Mouse (Mus musculus) C2C12 (cell line): ENCODE measurements around the gene Ttc30b. TPM values are rescaled to one million over a fixed set of nuclear protein-coding genes. Genes with fewer than 3 reads are reported as not detected.

Experiments used
- H3K27me3 ChIP-seq: one replicate; pipeline ENCODE4 v1.6.1; 2011; ENCODE audit not compliant: control insufficient read depth, insufficient read depth, insufficient read length
- H3K36me3 ChIP-seq: one replicate; pipeline ENCODE4 v1.6.1; 2011; ENCODE audit not compliant: control insufficient read depth, insufficient read depth
- H3K4me3 ChIP-seq: one replicate; pipeline ENCODE4 v1.5.1; 2011; ENCODE audit warnings: mild to moderate bottlenecking, control low read depth; ENCODE audit not compliant: poor library complexity, insufficient read depth, severe bottlenecking
- H3K79me2 ChIP-seq: one replicate; pipeline ENCODE4 v1.6.1; 2011; ENCODE audit not compliant: control insufficient read depth, insufficient read depth
- H3K79me3 ChIP-seq: one replicate; pipeline ENCODE4 v1.6.1; 2011; ENCODE audit warnings: low read depth, control low read depth
- H3ac ChIP-seq: one replicate; pipeline ENCODE3; 2011; ENCODE audit warnings: low read depth; ENCODE audit not compliant: control insufficient read depth, insufficient read length
- CEBPB ChIP-seq: IDR thresholded peaks from one replicate; pipeline ENCODE4 v1.6.1; 2011; ENCODE audit warnings: low read depth, mild to moderate bottlenecking, control low read depth, moderate library complexity
- CTCF ChIP-seq: IDR thresholded peaks from one replicate; pipeline ENCODE4 v1.5.1; 2011; ENCODE audit not compliant: control insufficient read depth, insufficient read depth, insufficient read length
- FOSL1 ChIP-seq: IDR thresholded peaks from one replicate; pipeline ENCODE4 v1.8.0; 2011; ENCODE audit warnings: mild to moderate bottlenecking, low read length; ENCODE audit not compliant: poor library complexity, insufficient read depth, severe bottlenecking
- MAX ChIP-seq: IDR thresholded peaks from one replicate; pipeline ENCODE4 v1.6.1; 2011; ENCODE audit warnings: mild to moderate bottlenecking, control low read depth
- MYOD1 ChIP-seq: IDR thresholded peaks from one replicate; pipeline ENCODE4 v1.6.1; 2011; ENCODE audit warnings: low read depth; ENCODE audit not compliant: control insufficient read depth, insufficient read length
- MYOG ChIP-seq: IDR thresholded peaks from one replicate; pipeline ENCODE4 v1.6.1; 2011; ENCODE audit not compliant: control insufficient read depth, insufficient read length; ENCODE audit errors: extremely low read depth
- USF1 ChIP-seq: IDR thresholded peaks from one replicate; pipeline ENCODE4 v1.6.1; 2011; ENCODE audit warnings: low read depth, mild to moderate bottlenecking, control low read depth, moderate library complexity
- polyA plus RNA-seq: library from polyadenylated mRNA; unstranded; fragments of >200 nt; fragmentation: generic; extraction: Trizol; gene quantifications from one replicate; pipeline ENCODE4 v1.2.1, GENCODE M21; 2012; ENCODE audit warnings: missing spikeins

The Ttc30b gene
- polyA plus RNA-seq, 1 experiment, result 0.98 TPM

- Histone ChIP-seq H3K4me3 (no peak overlapping the region), H3K27me3 (no peaks in the 10 kb centered on the region), H3ac (no peak overlapping the region), H3K79me3 (no peaks in the 10 kb centered on the region), H3K36me3 (peaks cover 8% of the 10 kb centered on the region), H3K79me2 (no peaks in the 10 kb centered on the region)
- no peak for TF ChIP-seq CTCF
- no peak for TF ChIP-seq MYOD1
- TF ChIP-seq FOSL1, result no peak
These were observed 7.4 kb downstream of the Ttc30b start for GRCm38 (mm10) chr2:75930941-75931340.

- Histone ChIP-seq H3K79me3 (no peaks in the 10 kb centered on the region), H3K36me3 (peaks cover 10% of the 10 kb centered on the region), H3K4me3 (no peak overlapping the region), H3K27me3 (no peaks in the 10 kb centered on the region), H3ac (no peak overlapping the region), H3K79me2 (no peaks in the 10 kb centered on the region)
- no peak for TF ChIP-seq FOSL1
These were observed 8.5 kb downstream of the Ttc30b start for GRCm38 (mm10) chr2:75929786-75930444.

- Histone ChIP-seq H3K36me3 (peaks cover 14% of the 10 kb centered on the region), H3K79me3 (no peaks in the 10 kb centered on the region), H3K4me3 (no peak overlapping the region), H3K27me3 (no peaks in the 10 kb centered on the region), H3ac (no peak overlapping the region), H3K79me2 (no peaks in the 10 kb centered on the region)
- TF ChIP-seq MYOD1 (no peak), USF1 (no peak), MAX (no peak)
These were observed 9.2 kb downstream of the Ttc30b start for GRCm38 (mm10) chr2:75929141-75929540.

DNA sequence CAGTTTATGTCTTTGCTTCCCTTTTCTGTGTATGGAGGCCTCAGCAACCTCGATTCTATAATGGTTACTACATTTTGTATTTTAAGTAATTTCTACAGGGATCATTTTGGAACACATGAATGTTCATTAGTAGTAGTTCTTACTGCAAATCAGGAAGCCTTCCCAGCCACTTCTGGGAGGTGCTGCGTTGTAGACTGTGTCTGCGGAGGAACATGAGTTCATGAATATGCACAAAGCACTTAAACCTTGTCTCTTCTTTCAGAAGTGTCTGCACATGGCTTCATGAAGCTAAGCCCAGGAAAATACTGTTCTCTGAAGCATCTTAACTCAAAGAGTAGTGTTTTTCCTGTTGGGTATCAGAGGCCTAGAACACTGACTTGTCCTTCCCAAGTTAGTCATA lies 10.4 kb downstream of the Ttc30b start:
- no peaks in the 10 kb centered on the region for H3K27me3 ChIP-seq
- no peak for TF ChIP-seq MAX
- TF ChIP-seq FOSL1, result no peak
- TF ChIP-seq CTCF, result no peak
- no peak for TF ChIP-seq MYOG
- no peak for TF ChIP-seq MYOD1
- TF ChIP-seq CEBPB, result no peak
- TF ChIP-seq USF1, result no peak
- no peaks in the 10 kb centered on the region for H3K79me3 ChIP-seq
- H3K36me3 ChIP-seq, result peaks cover 24% of the 10 kb centered on the region
- no peak overlapping the region for H3ac ChIP-seq
- H3K79me2 ChIP-seq, result no peaks in the 10 kb centered on the region
- no peak overlapping the region for H3K4me3 ChIP-seq

DNA sequence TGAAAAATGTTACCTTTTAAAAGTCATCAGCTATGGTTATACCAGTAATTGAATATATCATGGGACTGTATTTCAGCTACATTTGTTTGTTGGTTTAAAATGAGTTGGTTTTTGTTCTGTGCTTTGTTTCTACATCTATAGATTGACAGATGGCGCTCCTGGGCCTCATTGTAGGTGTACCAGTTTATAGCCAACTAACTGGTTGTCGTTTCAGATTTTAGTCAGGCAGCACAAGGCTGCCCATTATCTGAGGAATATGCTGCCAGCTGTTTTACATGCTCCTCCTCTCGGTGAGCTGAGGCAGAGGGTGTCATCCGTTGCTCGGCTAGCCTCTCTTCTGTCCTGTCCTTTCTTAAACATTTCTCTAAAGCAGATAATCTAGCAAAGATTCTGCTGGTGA lies 12.3 kb downstream of the Ttc30b start:
- no peaks in the 10 kb centered on the region for H3K79me2 ChIP-seq
- no peaks in the 10 kb centered on the region for H3K79me3 ChIP-seq
- no peak for TF ChIP-seq MYOG
- no peak for TF ChIP-seq MYOD1
- TF ChIP-seq CTCF, result no peak
- no peak for TF ChIP-seq CEBPB
- TF ChIP-seq MAX, result no peak
- TF ChIP-seq FOSL1, result no peak
- no peak for TF ChIP-seq USF1
- peaks cover 24% of the 10 kb centered on the region for H3K36me3 ChIP-seq
- no peaks in the 10 kb centered on the region for H3K27me3 ChIP-seq
- no peak overlapping the region for H3K4me3 ChIP-seq
- no peak overlapping the region for H3ac ChIP-seq

GRCm38 (mm10) chr2:75923807-75924340 lies 14.5 kb downstream of the Ttc30b start:
- peaks cover 28% of the 10 kb centered on the region for H3K36me3 ChIP-seq
- H3K79me3 ChIP-seq, result no peaks in the 10 kb centered on the region
- H3K79me2 ChIP-seq, result no peaks in the 10 kb centered on the region
- H3ac ChIP-seq, result no peak overlapping the region
- no peaks in the 10 kb centered on the region for H3K27me3 ChIP-seq
- no peak overlapping the region for H3K4me3 ChIP-seq
- TF ChIP-seq MYOG (no peak), CEBPB (no peak), USF1 (no peak), MAX (no peak), MYOD1 (no peak), CTCF (no peak), FOSL1 (no peak)
